Mouse (Mus musculus) cerebellum, postnatal 25 days (tissue): Measurements from ENCODE around the gene Gm11444.

Source experiments
- DNase-seq, 2 experiments: peaks; one replicate each; pipeline ENCODE4 v3.0.0; 2021; ENCODE audit warnings: mixed read lengths in 2 of 2

The Gm11444 gene

GRCm38 (mm10) chr11:85850233-85850632 lies at the start of gene Gm11444:
Gene Gm11444, minus strand, starts transcription at chr11:85850333.
- no peak for DNase-seq

- no peak for DNase-seq
These were observed 46.3 kb upstream of the Gm11444 start for GRCm38 (mm10) chr11:85896335-85896985.

- peak in 1 of 2 experiments; percentile 19 for DNase-seq
These were observed 44.8 kb upstream of the Gm11444 start for GRCm38 (mm10) chr11:85894731-85895545.

- no peak for DNase-seq
These were observed 44.0 kb upstream of the Gm11444 start for GRCm38 (mm10) chr11:85894136-85894530.

GRCm38 (mm10) chr11:85893400-85894135 lies 43.4 kb upstream of the Gm11444 start:
- no peak for DNase-seq

GRCm38 (mm10) chr11:85892771-85893170 lies 42.6 kb upstream of the Gm11444 start:
- DNase-seq: no peak

GRCm38 (mm10) chr11:85891692-85892040 lies 41.5 kb upstream of the Gm11444 start:
- DNase-seq: no peak

GRCm38 (mm10) chr11:85891010-85891691 lies 41.0 kb upstream of the Gm11444 start:
- no peak for DNase-seq

GRCm38 (mm10) chr11:85890563-85890845 lies 40.4 kb upstream of the Gm11444 start:
- peak in 1 of 2 experiments; percentile 21 for DNase-seq

- DNase-seq: no peak
These were observed 39.8 kb upstream of the Gm11444 start for GRCm38 (mm10) chr11:85889730-85890562.

- DNase-seq: no peak
These were observed 39.1 kb upstream of the Gm11444 start for GRCm38 (mm10) chr11:85889056-85889729.

GRCm38 (mm10) chr11:85888451-85888961 lies 38.4 kb upstream of the Gm11444 start:
- no peak for DNase-seq

- no peak for DNase-seq
These were observed 37.8 kb upstream of the Gm11444 start for GRCm38 (mm10) chr11:85887801-85888450.

GRCm38 (mm10) chr11:85887273-85887672 lies 37.1 kb upstream of the Gm11444 start:
- DNase-seq: no peak

GRCm38 (mm10) chr11:85886429-85886785 lies 36.3 kb upstream of the Gm11444 start:
- no peak for DNase-seq

- no peak for DNase-seq
These were observed 35.7 kb upstream of the Gm11444 start, which contains the start of gene Tbx4 for GRCm38 (mm10) chr11:85885665-85886428. Gene Tbx4, plus strand, starts transcription at chr11:85886422.

GRCm38 (mm10) chr11:85884498-85884897 lies 34.4 kb upstream of the Gm11444 start:
- DNase-seq: no peak

- no peak for DNase-seq
These were observed 26.1 kb upstream of the Gm11444 start for GRCm38 (mm10) chr11:85876059-85876788.

GRCm38 (mm10) chr11:85864363-85864762 lies 14.2 kb upstream of the Gm11444 start:
- no peak for DNase-seq
